Comparison of ENCODE assay signal across 8 mouse cellular contexts in the genomic region with DNA sequence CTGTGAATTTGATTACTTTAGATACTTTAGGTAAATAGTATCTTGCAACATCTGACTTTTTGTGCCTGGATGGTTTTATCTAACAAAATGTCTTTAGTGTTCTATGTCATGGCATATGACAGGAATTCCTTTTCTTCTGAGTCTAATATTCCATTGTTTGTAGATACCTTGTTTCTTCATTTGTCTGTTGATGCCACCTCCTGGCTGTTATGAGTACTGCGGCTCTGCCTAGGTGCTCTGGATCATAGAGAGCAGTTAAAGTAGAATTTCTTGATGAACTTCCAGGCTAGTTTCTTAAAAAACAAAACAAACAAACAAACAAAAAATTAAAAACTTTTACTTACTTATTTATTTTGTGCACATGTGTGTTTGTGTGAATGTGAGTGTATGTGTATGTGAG.
DNase-seq lines count a peak whose midpoint lies in the region; ATAC-seq and TF ChIP-seq lines count a peak whose summit lies in the region.

No protein-coding gene starts in this region.

- H3K9me3 ChIP-seq in heart, postnatal 0 days (replicated peaks; ENCODE audit: control insufficient read depth, low read length) = no peaks in the 10 kb centered on the region
- no peaks in the 10 kb centered on the region for H3K9me3 ChIP-seq in midbrain, embryonic 10.5 days (replicated peaks)

- no peaks in the 10 kb centered on the region for H3K27me3 ChIP-seq in heart, postnatal 0 days (ENCODE audit: control insufficient read depth, insufficient read depth, low read length)
- no peaks in the 10 kb centered on the region for H3K27me3 ChIP-seq in midbrain, embryonic 10.5 days (ENCODE audit: low read depth, poor library complexity, severe bottlenecking)

- intact Hi-C loops in left cerebral cortex, postnatal 4 days (cut with DNase I) = loop anchor here (10.0 kb wide), 2 partner anchors 779 to 939 kb away; partner anchors contain the start of gene Smim15

- H3K4me2 ChIP-seq in heart, postnatal 0 days (ENCODE audit: low read depth, low read length) = no peak overlapping the region

- no peak overlapping the region for H3K4me3 ChIP-seq in heart, postnatal 0 days (ENCODE audit: low read depth, low read length)
- H3K4me3 ChIP-seq in midbrain, embryonic 10.5 days = no peak overlapping the region

- H3K4me1 ChIP-seq in heart, postnatal 0 days (ENCODE audit: control insufficient read depth, insufficient read depth) = no peaks in the 10 kb centered on the region
- 0 out of 2 replicates have a peak, but pooled peaks cover 3% of the 10 kb centered on the region for H3K4me1 ChIP-seq in midbrain, embryonic 10.5 days

- no peak for TF ChIP-seq EP300 in heart, postnatal 0 days (IDR thresholded peaks at IDR 0.05; ENCODE audit: low read depth)

- H3K27ac ChIP-seq in heart, postnatal 0 days (ENCODE audit: low read depth) = no peak overlapping the region
- H3K27ac ChIP-seq in midbrain, embryonic 10.5 days (replicated peaks) = no peak overlapping the region

- ATAC-seq in heart, postnatal 0 days (ENCODE audit: insufficient read depth, low read depth) = no peak

- peak; percentile 58 for TF ChIP-seq CTCF in heart, postnatal 0 days (IDR thresholded peaks at IDR 0.05; ENCODE audit: low read depth)

- 59% methylated on average over 1 of the region's 1 CpGs for WGBS in heart, postnatal 0 days
- 59% methylated on average over 1 of the region's 1 CpGs for WGBS in midbrain, embryonic 10.5 days

- no peaks in the 10 kb centered on the region for H3K36me3 ChIP-seq in heart, postnatal 0 days (replicated peaks; ENCODE audit: control insufficient read depth, insufficient read depth, low read length)
- no peaks in the 10 kb centered on the region for H3K36me3 ChIP-seq in midbrain, embryonic 10.5 days

- DNase-seq in heart, postnatal 0 days (ENCODE audit: low spot score) = no peak
- DNase-seq in heart, adult 8-10 months (ENCODE audit: low spot score) = no peak
- peak; percentile 72 for DNase-seq in 3T3-L1 (ENCODE audit: low read depth, low spot score)
- peak; percentile 68 for DNase-seq in NIH3T3 (ENCODE audit: low read depth)
- peak; percentile 15 to 50 for DNase-seq in cerebellum, postnatal 25 days
- DNase-seq in left cerebral cortex, postnatal 4 days = peak; percentile 21
- DNase-seq in spleen, postnatal 4 days (ENCODE audit: low spot score in 2 of 2) = peak; percentile 46 to 81
- no peak for DNase-seq in midbrain, embryonic 10.5 days (ENCODE audit: low spot score)

- no peak overlapping the region for H3K9ac ChIP-seq in heart, postnatal 0 days (replicated peaks; ENCODE audit: low read depth, low read length)

Comparison
In these comparisons a context has a peak if more than half of its experiments do, and no peak if none do; other contexts are left out.
1. DNase-seq: peak in 3T3-L1 (single experiment), NIH3T3 (single experiment), cerebellum, postnatal 25 days (2 of 2), left cerebral cortex, postnatal 4 days (single experiment) and spleen, postnatal 4 days (2 of 2); none in heart, postnatal 0 days (single experiment), heart, adult 8-10 months (single experiment) and midbrain, embryonic 10.5 days (single experiment).